Mouse (Mus musculus) G1E (cell line): ENCODE measurements around the gene Ppm1h.

Source experiments
- CTCF ChIP-seq: IDR thresholded peaks from 2 replicates; pipeline ENCODE4 v1.5.1; 2012; ENCODE audit warnings: low read depth, low read length, inconsistent platforms, mixed read lengths
- GATA1 ChIP-seq: IDR thresholded peaks from 2 replicates; pipeline ENCODE4 v1.6.1; 2012; ENCODE audit warnings: borderline replicate concordance, low read length, inconsistent platforms, mixed read lengths
- POLR2AphosphoS5 ChIP-seq: IDR thresholded peaks from 2 replicates; pipeline ENCODE4 v1.6.1; 2012; ENCODE audit warnings: low read depth, low read length, inconsistent platforms; ENCODE audit not compliant: insufficient replicate concordance
- TAL1 ChIP-seq: conservative IDR thresholded peaks from 2 replicates; pipeline ENCODE4 v1.6.1; 2012; ENCODE audit warnings: low read depth, low read length, inconsistent platforms, mixed read lengths

DNA sequence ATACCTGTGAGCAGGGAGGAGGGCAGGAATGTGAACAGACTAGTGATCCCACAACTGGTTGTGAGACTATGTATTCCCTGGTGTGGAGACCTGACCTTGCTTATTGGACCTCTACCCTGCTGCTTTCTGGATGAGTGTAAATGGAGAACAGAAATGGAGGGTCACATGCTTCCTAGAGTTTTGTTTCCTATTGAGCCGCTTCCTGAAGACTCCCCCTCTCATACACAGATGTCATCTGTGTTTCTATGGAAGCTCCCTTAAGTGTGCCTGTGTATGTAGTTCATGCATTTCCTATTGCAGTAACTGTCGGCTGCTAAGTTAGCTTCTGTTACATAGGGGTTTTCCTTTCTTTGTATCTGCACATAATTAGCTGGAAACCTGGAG, 75.4 kb downstream of the Ppm1h start:
- TF ChIP-seq CTCF (no peak), TAL1 (no peak), GATA1 (no peak), POLR2AphosphoS5 (no peak)
